Mouse (Mus musculus): ENCODE data around the gene Fgfr2. TPM values are rescaled to one million over a fixed set of nuclear protein-coding genes. Genes with fewer than 3 reads are reported as not detected.
"Not testable (repeated sequence)": the region's sequence is repeated elsewhere in the genome, so short reads cannot be mapped to it uniquely, and the experiment has no call there.

The Fgfr2 gene
- total RNA-seq, 1 experiment from 2014 or later: not detected

DNA sequence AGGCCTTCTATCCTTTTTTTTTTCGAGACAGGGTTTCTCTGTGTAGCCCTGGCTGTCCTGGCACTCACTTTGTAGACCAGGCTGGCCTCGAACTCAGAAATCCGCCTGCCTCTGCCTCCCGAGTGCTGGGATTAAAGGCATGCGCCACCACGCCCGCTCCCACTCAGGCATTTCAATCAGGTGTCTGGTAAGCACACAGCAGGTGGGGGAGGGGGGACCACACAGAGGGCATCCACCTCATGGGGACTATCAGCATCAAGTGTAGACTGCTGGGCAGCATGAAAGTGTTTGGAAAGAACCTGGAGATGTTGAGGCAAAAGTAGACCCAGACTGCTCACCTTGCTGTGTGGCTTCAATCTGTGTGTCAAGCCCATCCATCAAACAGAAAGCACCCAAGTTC is 27.5 kb downstream of the Fgfr2 start:
- ATAC-seq (replicated peaks in 1 of 2; ENCODE audit: insufficient read depth in 1 of 2, low FRiP score in 2 of 2, low TSS enrichment in 1 of 2, low read depth in 1 of 2, poor library complexity in 2 of 2, severe bottlenecking in 2 of 2): not testable (repeated sequence)

DNA sequence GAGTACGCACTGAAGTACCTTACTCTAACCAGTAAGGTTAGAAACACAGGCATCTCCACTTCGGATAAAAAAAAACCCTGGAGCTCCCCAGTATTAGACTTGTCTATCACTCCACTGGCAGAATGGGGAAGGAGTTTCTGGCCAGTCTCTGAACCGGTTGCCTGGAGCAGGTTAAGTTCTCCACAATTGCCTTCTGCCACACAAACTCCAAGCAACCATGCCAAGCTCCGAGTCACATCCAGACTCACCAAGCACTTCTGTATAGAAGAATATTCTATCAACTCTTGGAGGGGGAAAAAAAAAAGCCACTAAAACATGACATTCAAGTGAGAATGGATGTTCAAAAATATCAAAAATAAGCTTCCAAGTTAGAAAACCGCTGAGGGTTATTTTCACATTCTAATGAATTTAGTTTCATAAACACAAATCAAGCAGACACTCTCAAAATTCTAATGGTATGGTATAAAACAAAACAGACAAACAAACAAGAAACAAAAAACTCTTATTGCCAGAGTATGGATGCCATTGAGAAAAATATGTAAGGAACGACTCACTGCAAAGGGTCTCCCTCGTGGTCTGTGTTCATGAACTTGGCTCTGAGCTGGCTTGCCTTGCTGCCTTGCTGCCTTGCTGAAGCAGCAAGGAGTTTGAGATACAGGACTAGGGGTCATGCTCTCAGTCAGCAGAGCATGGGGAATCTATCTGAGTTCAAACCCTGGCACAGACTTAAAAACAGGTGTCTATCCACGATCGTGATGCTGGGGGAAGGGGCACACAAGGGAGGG is 28.2 kb downstream of the Fgfr2 start:
- no peak for ATAC-seq (replicated peaks in 1 of 2; ENCODE audit: insufficient read depth in 1 of 2, low FRiP score in 2 of 2, low TSS enrichment in 1 of 2, low read depth in 1 of 2, poor library complexity in 2 of 2, severe bottlenecking in 2 of 2)

DNA sequence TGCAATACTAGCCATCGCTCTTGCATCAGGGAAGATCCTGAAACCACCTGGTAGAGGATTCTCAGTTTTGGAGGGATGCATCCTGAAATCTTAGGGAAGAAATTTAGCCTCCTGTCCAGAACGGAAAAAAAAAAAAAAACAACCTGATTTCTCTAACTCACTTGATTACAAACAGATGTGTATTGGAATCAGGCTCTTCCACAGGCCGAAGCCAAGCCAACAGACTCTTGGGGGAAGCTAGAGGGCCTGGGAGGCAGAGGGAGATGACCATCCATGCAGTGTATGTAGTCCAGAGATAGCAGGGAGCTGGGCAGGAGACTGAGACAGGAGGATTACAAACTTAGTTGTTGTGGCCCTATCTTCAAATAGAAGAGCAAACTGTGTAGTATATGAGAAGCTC is 29.0 kb downstream of the Fgfr2 start:
- no peak for ATAC-seq (replicated peaks in 1 of 2; ENCODE audit: insufficient read depth in 1 of 2, low FRiP score in 2 of 2, low TSS enrichment in 1 of 2, low read depth in 1 of 2, poor library complexity in 2 of 2, severe bottlenecking in 2 of 2)

DNA sequence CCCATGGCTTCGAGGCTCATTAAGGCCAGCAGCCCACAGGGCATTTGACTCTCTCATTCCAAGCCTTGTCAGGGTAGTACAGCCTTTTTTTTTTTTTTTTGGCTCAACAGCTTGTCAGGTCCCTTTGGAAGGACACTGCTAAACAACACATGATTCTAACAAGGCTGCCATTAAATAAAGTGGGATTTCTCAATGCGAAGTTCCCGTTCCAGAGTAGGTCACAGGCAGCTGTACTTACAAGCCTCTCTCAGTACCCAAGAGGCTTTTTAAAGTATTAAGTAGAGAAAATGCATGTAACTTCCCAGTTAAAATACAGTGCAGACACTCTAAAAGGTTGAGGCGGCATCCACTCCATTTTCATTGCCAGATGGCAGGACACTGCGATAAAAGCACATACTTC is 29.4 kb downstream of the Fgfr2 start:
- ATAC-seq (replicated peaks in 1 of 2; ENCODE audit: insufficient read depth in 1 of 2, low FRiP score in 2 of 2, low TSS enrichment in 1 of 2, low read depth in 1 of 2, poor library complexity in 2 of 2, severe bottlenecking in 2 of 2): no peak

DNA sequence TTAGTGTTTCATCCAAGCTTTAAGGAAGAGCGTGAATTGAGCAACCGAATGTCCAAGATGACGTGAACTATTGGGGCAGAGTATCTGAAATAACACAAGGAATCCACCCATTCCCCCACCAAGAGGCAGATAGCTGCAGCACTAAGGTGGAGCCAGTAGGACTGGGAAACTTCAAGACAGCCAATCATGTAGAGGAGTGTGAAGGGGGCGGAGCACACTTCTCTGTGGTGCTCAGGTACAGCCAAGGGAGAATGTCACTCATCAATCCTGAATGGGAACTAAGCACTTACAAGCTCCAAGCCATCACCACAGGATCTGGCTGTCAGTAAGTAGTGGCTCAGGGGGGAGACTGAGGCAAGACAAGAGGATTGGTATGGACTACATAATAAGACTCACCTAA is 32.5 kb downstream of the Fgfr2 start:
- ATAC-seq (replicated peaks in 1 of 2; ENCODE audit: insufficient read depth in 1 of 2, low FRiP score in 2 of 2, low TSS enrichment in 1 of 2, low read depth in 1 of 2, poor library complexity in 2 of 2, severe bottlenecking in 2 of 2): no peak

DNA sequence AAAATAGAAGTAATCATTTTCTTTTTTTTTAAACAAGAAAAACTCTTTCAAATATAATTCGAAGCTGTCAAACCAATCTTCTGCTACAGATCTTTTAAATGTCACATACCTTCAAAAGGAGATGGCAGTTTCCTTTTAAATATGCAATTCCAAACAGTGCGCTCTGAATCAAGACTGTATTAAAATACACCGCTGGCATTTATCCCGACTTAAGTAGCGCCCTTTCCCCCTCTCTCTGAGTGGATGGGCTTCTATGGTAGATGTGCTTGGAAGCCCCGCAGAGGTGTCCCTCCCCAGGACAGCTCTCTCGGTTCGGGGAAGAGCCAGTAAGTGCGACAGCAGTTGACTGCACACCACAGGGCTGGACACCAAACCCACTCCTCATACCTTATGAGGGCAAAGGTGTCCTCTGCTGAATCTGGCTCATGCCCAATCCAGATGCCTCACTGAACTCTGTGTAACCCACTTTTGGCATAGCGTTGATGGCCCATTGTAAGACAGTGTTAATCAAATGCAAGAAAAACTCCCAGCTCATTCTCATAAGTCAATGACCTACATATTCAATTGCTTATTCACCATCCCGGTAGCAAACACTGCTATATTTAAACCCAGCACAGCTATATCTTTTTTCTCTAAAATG is 33.4 kb downstream of the Fgfr2 start:
- ATAC-seq (replicated peaks in 1 of 2; ENCODE audit: insufficient read depth in 1 of 2, low FRiP score in 2 of 2, low TSS enrichment in 1 of 2, low read depth in 1 of 2, poor library complexity in 2 of 2, severe bottlenecking in 2 of 2): no peak

DNA sequence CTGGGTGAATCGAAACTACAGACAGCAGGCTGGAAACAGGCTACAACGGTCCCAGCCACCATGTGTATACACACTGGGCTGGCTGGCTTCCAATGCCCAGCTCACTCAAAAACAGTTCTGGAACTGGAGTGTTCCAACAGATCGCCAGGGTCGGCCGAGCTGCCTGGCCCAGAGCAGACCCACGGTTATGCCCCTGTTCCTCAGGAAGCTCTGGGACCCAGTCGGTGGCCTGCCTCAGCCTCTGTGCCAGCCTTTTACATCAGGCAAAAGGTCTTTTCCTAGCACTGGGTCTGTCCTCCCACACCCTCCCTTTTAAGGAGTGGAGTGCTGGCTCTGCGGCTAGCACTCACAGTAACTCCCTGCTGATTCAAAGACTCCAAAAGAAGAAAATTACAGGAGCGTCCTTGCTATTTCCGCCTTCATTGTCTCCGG is 34.3 kb downstream of the Fgfr2 start:
- no peak for ATAC-seq (replicated peaks in 1 of 2; ENCODE audit: insufficient read depth in 1 of 2, low FRiP score in 2 of 2, low TSS enrichment in 1 of 2, low read depth in 1 of 2, poor library complexity in 2 of 2, severe bottlenecking in 2 of 2)

DNA sequence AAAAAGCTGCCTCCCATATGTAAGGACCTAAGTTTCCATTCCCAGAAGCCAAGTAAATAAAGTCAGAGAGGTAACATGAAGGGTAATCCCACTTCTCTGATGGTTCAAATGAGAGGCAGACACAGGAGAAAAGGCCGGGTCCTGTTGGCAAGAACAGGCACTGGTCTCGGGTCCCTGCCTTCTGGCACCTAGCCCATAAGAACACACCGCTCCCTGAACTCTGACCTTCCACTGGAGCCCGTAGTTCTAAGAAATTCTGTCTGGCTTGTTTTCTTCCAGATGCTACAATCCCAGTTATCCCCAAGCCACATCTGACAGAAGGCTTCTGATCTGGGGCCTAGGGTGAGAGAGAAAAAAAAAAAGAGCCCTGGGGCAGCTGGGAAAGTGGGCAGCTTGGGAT is 34.7 kb downstream of the Fgfr2 start:
- ATAC-seq (replicated peaks in 1 of 2; ENCODE audit: insufficient read depth in 1 of 2, low FRiP score in 2 of 2, low TSS enrichment in 1 of 2, low read depth in 1 of 2, poor library complexity in 2 of 2, severe bottlenecking in 2 of 2): no peak

DNA sequence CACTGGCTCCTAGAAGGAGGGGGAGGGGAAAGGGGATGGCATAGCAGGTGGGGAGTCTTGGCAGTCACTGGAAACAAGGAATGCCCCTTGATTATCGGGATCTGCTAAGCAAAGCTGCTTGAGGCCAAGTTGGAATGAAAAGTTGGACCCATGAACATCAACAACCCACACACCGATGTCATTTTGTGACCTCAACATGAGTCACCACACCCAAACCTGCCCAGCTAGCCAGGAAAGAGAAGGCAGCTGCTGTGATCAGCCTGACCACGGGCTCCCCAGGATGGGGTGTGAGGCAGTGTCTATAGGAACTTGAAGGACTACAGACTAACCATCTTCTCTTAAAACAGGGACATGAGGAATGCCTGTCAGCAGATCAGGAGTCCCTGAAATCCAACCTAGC is 37.7 kb downstream of the Fgfr2 start:
- ATAC-seq (replicated peaks in 1 of 2; ENCODE audit: insufficient read depth in 1 of 2, low FRiP score in 2 of 2, low TSS enrichment in 1 of 2, low read depth in 1 of 2, poor library complexity in 2 of 2, severe bottlenecking in 2 of 2): no peak

DNA sequence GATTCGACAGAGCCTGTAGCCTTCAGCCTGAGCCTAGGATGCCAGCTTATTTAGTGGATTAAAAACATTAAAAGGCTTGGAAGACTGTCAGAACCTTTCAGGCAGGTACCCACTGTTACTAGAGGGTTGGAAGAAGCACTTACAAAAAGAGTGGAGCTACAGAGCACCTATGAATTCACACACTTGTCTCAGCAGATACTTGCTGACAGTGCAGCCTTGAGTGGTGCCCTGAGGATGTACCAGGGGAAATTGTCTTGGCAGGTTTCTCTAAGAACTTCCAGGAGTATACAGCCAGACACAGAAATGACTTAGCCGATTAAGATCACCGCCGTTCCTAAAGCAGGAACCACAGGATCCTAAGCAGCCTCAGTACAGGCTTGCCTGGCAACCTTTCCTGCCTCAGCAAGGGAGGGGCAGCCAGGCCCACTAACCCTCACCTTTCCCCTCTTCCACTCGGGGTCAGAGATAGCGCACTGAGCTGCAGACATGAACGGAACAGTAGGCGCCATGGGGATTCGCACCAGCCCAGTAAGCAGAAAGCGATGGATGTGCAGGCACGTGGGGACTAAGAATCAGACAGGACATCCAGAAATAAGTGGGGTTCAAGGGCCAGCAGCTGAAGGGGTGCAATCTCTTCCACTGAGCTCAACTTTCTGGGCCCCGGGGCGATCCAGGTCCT is 39.1 kb downstream of the Fgfr2 start:
- no peak for ATAC-seq (replicated peaks in 1 of 2; ENCODE audit: insufficient read depth in 1 of 2, low FRiP score in 2 of 2, low TSS enrichment in 1 of 2, low read depth in 1 of 2, poor library complexity in 2 of 2, severe bottlenecking in 2 of 2)

DNA sequence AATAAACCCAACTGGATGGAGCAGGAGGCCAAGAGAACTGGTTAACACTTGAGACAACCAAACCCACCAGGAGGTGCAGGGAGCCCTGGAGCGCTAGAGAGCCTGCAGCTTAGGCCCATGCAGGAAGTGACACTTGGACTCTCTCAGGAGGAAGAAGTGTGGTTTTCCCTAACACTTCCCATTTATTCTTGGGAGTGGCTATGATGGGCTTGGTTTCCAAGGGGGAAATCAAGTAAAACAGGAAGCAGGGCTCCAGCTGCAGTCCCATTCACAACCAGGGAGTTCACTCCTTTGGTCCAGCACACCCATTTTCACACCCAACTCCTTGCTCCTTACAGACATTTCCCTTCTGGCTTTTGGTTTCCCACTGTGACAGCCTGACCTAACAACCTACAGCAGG is 44.2 kb downstream of the Fgfr2 start:
- ATAC-seq (replicated peaks in 1 of 2; ENCODE audit: insufficient read depth in 1 of 2, low FRiP score in 2 of 2, low TSS enrichment in 1 of 2, low read depth in 1 of 2, poor library complexity in 2 of 2, severe bottlenecking in 2 of 2): peak in 1 of 2 experiments; percentile 25; a peak in 1 of 4 replicates

DNA sequence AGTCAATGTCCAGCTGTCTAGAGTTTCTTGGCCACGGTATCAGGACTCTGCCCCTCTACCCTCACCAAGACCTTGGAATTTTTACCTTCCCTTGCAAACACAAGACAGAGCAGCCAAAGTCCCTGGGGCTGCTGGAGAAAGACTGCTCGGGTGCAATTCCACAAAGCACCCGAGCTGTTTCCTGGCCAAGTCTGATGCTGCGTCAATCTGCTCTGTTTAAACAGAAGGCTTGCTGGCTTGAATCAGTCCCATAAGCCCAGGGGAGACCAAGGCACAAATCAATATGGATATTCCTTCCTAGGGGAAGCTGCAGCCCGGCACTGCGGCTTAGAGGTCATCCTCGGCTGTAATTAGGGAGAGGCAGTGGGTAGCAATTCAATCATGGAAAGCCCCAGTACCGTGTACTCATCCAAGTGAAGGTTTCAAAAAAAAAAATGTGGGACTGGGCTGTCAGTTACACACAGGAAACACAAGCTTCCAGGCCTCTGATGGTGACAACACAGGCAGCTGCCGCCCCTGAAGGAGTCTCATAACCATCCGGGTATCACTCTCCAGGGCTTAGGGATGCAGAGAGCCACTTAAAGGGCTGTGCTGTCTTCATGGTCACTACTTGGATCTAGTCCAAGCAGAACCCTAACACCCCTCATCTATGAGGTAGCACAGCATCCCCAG is 48.6 kb downstream of the Fgfr2 start:
- ATAC-seq (replicated peaks in 1 of 2; ENCODE audit: insufficient read depth in 1 of 2, low FRiP score in 2 of 2, low TSS enrichment in 1 of 2, low read depth in 1 of 2, poor library complexity in 2 of 2, severe bottlenecking in 2 of 2): no peak

DNA sequence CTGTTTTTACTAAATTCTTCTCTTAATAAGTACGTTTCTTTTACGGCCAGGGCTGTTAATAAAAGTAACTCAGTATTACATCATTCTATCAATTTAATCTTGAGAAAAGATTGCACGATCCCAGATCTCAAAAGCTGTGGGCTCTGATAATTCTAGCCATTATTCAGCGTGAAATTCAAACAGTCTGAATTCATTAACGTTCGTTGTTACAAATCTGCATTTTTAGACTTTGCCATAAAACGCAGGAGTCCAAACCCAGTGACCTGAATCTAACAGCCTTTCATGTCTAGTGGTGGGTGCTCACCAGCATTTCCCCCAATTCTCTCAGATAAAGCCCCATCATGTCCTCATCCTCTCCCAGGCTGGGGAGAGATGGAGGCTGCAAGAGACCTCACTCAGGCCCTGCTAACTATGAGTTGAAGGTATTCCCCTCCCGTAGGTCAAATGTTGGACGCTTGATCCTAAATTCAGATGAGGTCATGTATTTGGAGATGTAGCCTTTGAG is 50.0 kb downstream of the Fgfr2 start:
- no peak for ATAC-seq (replicated peaks in 1 of 2; ENCODE audit: insufficient read depth in 1 of 2, low FRiP score in 2 of 2, low TSS enrichment in 1 of 2, low read depth in 1 of 2, poor library complexity in 2 of 2, severe bottlenecking in 2 of 2)

DNA sequence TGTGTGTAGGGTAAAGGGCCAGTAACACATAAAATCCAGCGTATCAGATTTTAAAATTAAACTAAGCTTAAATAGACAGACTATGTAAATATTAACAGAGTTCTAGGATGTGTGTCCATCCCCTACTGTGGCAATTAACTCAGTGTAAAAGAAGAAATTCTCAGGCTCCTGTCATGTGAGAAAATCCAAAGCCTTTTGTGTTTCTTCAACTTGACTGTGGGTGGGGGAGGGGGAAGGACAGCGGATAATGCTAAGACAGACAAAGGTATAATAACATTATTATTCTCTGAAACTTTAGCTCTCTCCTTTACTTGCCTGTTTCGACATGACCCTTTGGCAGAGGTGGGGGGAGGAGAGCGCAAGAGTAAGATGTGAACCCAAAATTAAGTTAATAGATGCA is 50.6 kb downstream of the Fgfr2 start:
- no peak for ATAC-seq (replicated peaks in 1 of 2; ENCODE audit: insufficient read depth in 1 of 2, low FRiP score in 2 of 2, low TSS enrichment in 1 of 2, low read depth in 1 of 2, poor library complexity in 2 of 2, severe bottlenecking in 2 of 2)

DNA sequence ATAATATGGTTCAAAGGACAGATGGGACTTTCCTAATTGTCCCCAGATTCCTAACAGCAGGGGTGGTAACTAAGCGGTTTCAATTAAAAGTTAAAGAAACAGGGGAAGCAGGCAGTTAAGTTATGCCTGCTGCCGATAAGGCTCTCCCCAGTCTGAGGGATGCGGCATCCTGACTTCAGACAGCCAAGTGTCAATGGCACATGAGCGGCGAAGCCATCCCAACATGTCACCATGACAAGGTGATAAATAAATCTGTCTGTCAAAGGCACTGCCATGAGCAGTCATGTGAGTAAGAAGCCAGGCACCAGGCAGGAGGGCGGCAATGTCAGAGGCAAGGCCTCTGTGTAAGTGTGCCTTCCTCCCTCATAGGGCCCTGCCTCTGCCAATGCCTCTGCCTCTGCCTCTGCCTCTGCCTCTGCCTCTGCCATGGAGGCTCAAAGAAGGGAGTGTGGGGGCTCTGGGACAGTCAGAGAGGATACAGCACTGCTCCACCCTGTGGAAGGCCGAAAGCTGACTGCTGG is 55.8 kb downstream of the Fgfr2 start:
- ATAC-seq (replicated peaks in 1 of 2; ENCODE audit: insufficient read depth in 1 of 2, low FRiP score in 2 of 2, low TSS enrichment in 1 of 2, low read depth in 1 of 2, poor library complexity in 2 of 2, severe bottlenecking in 2 of 2): no peak

DNA sequence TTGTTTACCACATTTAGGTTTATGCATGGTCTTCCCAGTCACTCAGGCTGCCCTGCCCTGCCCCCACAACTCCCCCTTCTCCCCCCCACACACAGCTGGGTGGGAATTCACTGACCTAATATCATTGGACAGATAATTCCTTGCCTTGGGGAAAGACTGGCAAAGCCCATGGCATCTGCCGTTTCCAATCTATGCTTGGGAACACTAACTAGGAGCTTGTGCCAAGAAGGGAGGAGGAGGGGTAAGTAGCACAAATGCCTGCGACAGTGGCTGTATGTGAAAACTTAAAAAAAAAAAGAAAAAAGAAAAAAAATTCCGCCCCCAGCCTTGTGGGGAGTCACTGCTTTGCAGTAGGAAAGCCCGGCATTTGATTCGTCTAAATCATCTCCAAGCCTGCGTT is 56.4 kb downstream of the Fgfr2 start:
- ATAC-seq (replicated peaks in 1 of 2; ENCODE audit: insufficient read depth in 1 of 2, low FRiP score in 2 of 2, low TSS enrichment in 1 of 2, low read depth in 1 of 2, poor library complexity in 2 of 2, severe bottlenecking in 2 of 2): no peak

DNA sequence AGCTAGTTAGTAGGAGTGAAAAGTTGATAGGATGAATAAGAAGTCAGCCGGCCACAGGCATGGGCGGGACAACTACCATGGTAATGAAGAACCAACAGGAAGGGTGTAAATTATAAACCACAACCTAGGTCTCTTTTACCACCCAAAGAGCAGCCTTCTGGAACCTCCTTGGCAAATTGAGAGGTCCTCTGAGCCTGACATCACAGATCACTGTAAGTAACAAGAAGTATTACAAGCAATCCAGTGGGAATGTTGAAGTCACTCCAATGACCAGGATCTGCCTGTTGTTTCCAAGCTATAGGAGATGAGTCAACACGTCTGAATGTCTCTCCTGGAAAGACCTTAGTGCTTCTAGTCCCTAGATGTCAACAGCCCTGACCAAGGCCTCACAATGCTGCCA is 61.1 kb downstream of the Fgfr2 start:
- no peak for ATAC-seq (replicated peaks in 1 of 2; ENCODE audit: insufficient read depth in 1 of 2, low FRiP score in 2 of 2, low TSS enrichment in 1 of 2, low read depth in 1 of 2, poor library complexity in 2 of 2, severe bottlenecking in 2 of 2)

DNA sequence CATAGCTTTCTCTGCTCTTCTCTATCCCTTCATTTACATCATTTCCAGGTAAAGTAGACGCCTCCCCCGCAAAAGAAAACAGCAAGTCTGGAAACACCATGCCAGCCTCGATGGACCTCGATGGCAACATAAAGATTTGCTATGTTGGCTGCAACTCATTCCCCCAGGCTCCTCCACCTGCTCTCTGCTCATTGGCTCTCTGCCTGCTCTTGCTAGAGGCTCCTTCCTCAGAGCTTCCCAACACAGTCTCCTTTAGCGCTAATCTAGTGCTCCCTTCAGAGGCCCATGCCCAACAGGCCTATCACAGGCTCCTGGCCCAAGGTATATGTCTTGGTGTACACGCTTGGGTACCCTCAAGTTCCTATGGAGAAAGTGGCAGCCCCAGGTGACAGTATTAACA is 63.0 kb downstream of the Fgfr2 start:
- ATAC-seq (replicated peaks in 1 of 2; ENCODE audit: insufficient read depth in 1 of 2, low FRiP score in 2 of 2, low TSS enrichment in 1 of 2, low read depth in 1 of 2, poor library complexity in 2 of 2, severe bottlenecking in 2 of 2): no peak

All from hematopoietic stem cell, adult 5-6 weeks (primary cell).